Comparison of ENCODE assay signal across 9 mouse cellular contexts in genomic region chr4:126296617-126297101, GRCm38 (mm10). TPM values are rescaled to one million over a fixed set of nuclear protein-coding genes. Genes with fewer than 3 reads are reported as not detected.
A peak's percentile ranks its signal among the peaks of the same experiment; 100 is the strongest.
DNase-seq lines count a peak whose midpoint lies in the region; ATAC-seq and TF ChIP-seq lines count a peak whose summit lies in the region.
"Had no signal": no experiment of that assay in that cellular context is flagged by ENCODE, and none has a peak within 500 bp of the region (broad histone marks: within the 10 kb centered on the region; RNA-seq: fewer than 3 reads in every experiment).

No protein-coding gene starts in this region.

- no peaks in the 10 kb centered on the region for H3K9me3 ChIP-seq in embryonic facial prominence, embryonic 10.5 days
- H3K9me3 ChIP-seq in heart, embryonic 10.5 days, result no peaks in the 10 kb centered on the region
- no peaks in the 10 kb centered on the region for H3K9me3 ChIP-seq in lung, embryonic 15.5 days

- peak overlapping the region; percentile 70 for H3K4me2 ChIP-seq in lung, embryonic 15.5 days

- 0 out of 2 replicates have a peak, but pooled peaks cover 5% of the 10 kb centered on the region for H3K36me3 ChIP-seq in embryonic facial prominence, embryonic 10.5 days (replicated peaks)
- H3K36me3 ChIP-seq in heart, embryonic 10.5 days, result no peaks in the 10 kb centered on the region
- no peaks in the 10 kb centered on the region for H3K36me3 ChIP-seq in kidney, adult 2 months (ENCODE audit: control insufficient read depth, insufficient read depth, low read length)
- no peaks in the 10 kb centered on the region for H3K36me3 ChIP-seq in lung, embryonic 15.5 days

- peak overlapping the region; percentile 54 for H3K4me3 ChIP-seq in embryonic facial prominence, embryonic 10.5 days
- H3K4me3 ChIP-seq in heart, embryonic 10.5 days, result peak overlapping the region; percentile 49
- H3K4me3 ChIP-seq in kidney, adult 2 months (ENCODE audit: insufficient read depth, low read depth, low read length), result peak overlapping the region; percentile 20
- H3K4me3 ChIP-seq in lung, embryonic 15.5 days, result peak overlapping the region; percentile 35

- peak; percentile 24; the same call in 1 of the 2 replicates for ATAC-seq in lung, embryonic 15.5 days (ENCODE audit: borderline replicate concordance, extremely low read depth, low FRiP score, low TSS enrichment)

- H3K27me3 ChIP-seq in embryonic facial prominence, embryonic 10.5 days (replicated peaks; ENCODE audit: low read depth, poor library complexity, severe bottlenecking), result peaks cover 76% of the 10 kb centered on the region
- H3K27me3 ChIP-seq in heart, embryonic 10.5 days (ENCODE audit: insufficient read depth, poor library complexity, severe bottlenecking), result peaks cover 85% of the 10 kb centered on the region
- H3K27me3 ChIP-seq in kidney, adult 2 months (replicated peaks; ENCODE audit: control insufficient read depth, insufficient read depth, low read length), result no peaks in the 10 kb centered on the region
- H3K27me3 ChIP-seq in lung, embryonic 15.5 days, result peaks cover 54% of the 10 kb centered on the region

- no peak for TF ChIP-seq POLR2A in kidney, adult 2 months (IDR thresholded peaks at IDR 0.05; ENCODE audit: low read depth, low read length)

- DNase-seq in urinary bladder, adult 18-20 months (ENCODE audit: low spot score in 2 of 2), result peak; percentile 52 to 61
- no peak for DNase-seq in urinary bladder, postnatal 10 days (ENCODE audit: low spot score)
- peak; percentile 81 for DNase-seq in embryonic facial prominence, embryonic 10.5 days (ENCODE audit: low spot score)
- no peak for DNase-seq in heart, embryonic 10.5 days (ENCODE audit: low spot score)
- DNase-seq in kidney, adult 2 months, result peak; percentile 72
- DNase-seq in ovary, postnatal 14 days (ENCODE audit: low spot score), result peak; percentile 52
- DNase-seq in layer of hippocampus, postnatal 36 days, result no peak

- peak overlapping the region; percentile 35 for H3K9ac ChIP-seq in lung, embryonic 15.5 days

- no peak for TF ChIP-seq CTCF in kidney, adult 2 months (conservative IDR thresholded peaks at IDR 0.05; ENCODE audit: insufficient read depth, insufficient read length, low read depth, low read length)

- H3K4me1 ChIP-seq in embryonic facial prominence, embryonic 10.5 days, result peaks cover 49% of the 10 kb centered on the region
- peaks cover 34% of the 10 kb centered on the region for H3K4me1 ChIP-seq in heart, embryonic 10.5 days
- no peaks in the 10 kb centered on the region; the same call in 1 of the 2 replicates for H3K4me1 ChIP-seq in kidney, adult 2 months (ENCODE audit: control insufficient read depth, insufficient read depth, low read length)
- H3K4me1 ChIP-seq in lung, embryonic 15.5 days, result peaks cover 26% of the 10 kb centered on the region

- WGBS in embryonic facial prominence, embryonic 10.5 days, result 1% methylated on average over 34 of the region's 34 CpGs
- under 1% methylated on average over 34 of the region's 34 CpGs for WGBS in heart, embryonic 10.5 days
- 2% methylated on average over 34 of the region's 34 CpGs for WGBS in kidney, adult 2 months
- 2% methylated on average over 34 of the region's 34 CpGs for WGBS in lung, embryonic 15.5 days

- H3K27ac ChIP-seq in embryonic facial prominence, embryonic 10.5 days (replicated peaks), result peak overlapping the region; percentile 81
- H3K27ac ChIP-seq in heart, embryonic 10.5 days, result peak overlapping the region; percentile 53; the same call in 1 of the 2 replicates
- no peak overlapping the region for H3K27ac ChIP-seq in kidney, adult 2 months (ENCODE audit: insufficient read depth, low read depth, low read length)
- peak overlapping the region; percentile 68 for H3K27ac ChIP-seq in lung, embryonic 15.5 days

RNA-seq across cellular contexts. Expression of gene Col8a2, which starts 10.1 kb away (rescaled TPM):
- 7.3 and 11.2 TPM in 2 replicates for polyA plus RNA-seq in embryonic facial prominence, embryonic 10.5 days (2016; fragmentation: Nextera tagmentation; extraction: Ambion mirVana)
- polyA plus RNA-seq in heart, embryonic 10.5 days (2016; fragmentation: Nextera tagmentation; extraction: Ambion mirVana), result 3.3 and 3.7 TPM in 2 replicates
- 0.27 and 0.31 TPM in 2 replicates for polyA plus RNA-seq in kidney, adult 2 months (2012; rRNA removed)
- polyA plus RNA-seq in lung, embryonic 15.5 days (2015; fragmentation: Nextera tagmentation; extraction: Ambion mirVana), result 5.4 and 5.8 TPM in 2 replicates
- 1 to 10 TPM in 1 of 2 experiments, under 1 TPM in 1; 0.60 to 1.3 TPM for total RNA-seq in layer of hippocampus, postnatal 36 days (2021)
- total RNA-seq: neutrophil, adult 5-6 weeks had no signal

RNA-seq across cellular contexts. Expression of gene Adprhl2, which starts 24.8 kb away (rescaled TPM):
- 92.3 and 93.2 TPM in 2 replicates for polyA plus RNA-seq in embryonic facial prominence, embryonic 10.5 days (2016; fragmentation: Nextera tagmentation; extraction: Ambion mirVana)
- 53.1 and 68.9 TPM in 2 replicates for polyA plus RNA-seq in heart, embryonic 10.5 days (2016; fragmentation: Nextera tagmentation; extraction: Ambion mirVana)
- polyA plus RNA-seq in kidney, adult 2 months (2012; rRNA removed), result 36.0 and 43.0 TPM in 2 replicates
- polyA plus RNA-seq in lung, embryonic 15.5 days (2015; fragmentation: Nextera tagmentation; extraction: Ambion mirVana), result 68.6 TPM in 2 replicates
- total RNA-seq in layer of hippocampus, postnatal 36 days (2021), result 10 to 100 TPM; 29.3 to 30.3 TPM

RNA-seq across cellular contexts. Expression of gene Tekt2, which starts 28.8 kb away (rescaled TPM):
- 1.4 TPM in 2 replicates for polyA plus RNA-seq in embryonic facial prominence, embryonic 10.5 days (2016; fragmentation: Nextera tagmentation; extraction: Ambion mirVana)
- polyA plus RNA-seq in heart, embryonic 10.5 days (2016; fragmentation: Nextera tagmentation; extraction: Ambion mirVana), result 0.47 and 0.62 TPM in 2 replicates
- 1.1 and 2.0 TPM in 2 replicates for polyA plus RNA-seq in kidney, adult 2 months (2012; rRNA removed)
- polyA plus RNA-seq in lung, embryonic 15.5 days (2015; fragmentation: Nextera tagmentation; extraction: Ambion mirVana), result 5.3 and 6.2 TPM in 2 replicates
- total RNA-seq in layer of hippocampus, postnatal 36 days (2021), result 1 to 10 TPM; 1.8 to 2.1 TPM
- total RNA-seq: neutrophil, adult 5-6 weeks had no signal

RNA-seq across cellular contexts. Expression of gene Trappc3, which starts 34.5 kb away (rescaled TPM):
- 91.8 and 92.3 TPM in 2 replicates for polyA plus RNA-seq in embryonic facial prominence, embryonic 10.5 days (2016; fragmentation: Nextera tagmentation; extraction: Ambion mirVana)
- 74.9 and 86.4 TPM in 2 replicates for polyA plus RNA-seq in heart, embryonic 10.5 days (2016; fragmentation: Nextera tagmentation; extraction: Ambion mirVana)
- polyA plus RNA-seq in kidney, adult 2 months (2012; rRNA removed), result 57.7 and 75.5 TPM in 2 replicates
- polyA plus RNA-seq in lung, embryonic 15.5 days (2015; fragmentation: Nextera tagmentation; extraction: Ambion mirVana), result 106 and 108 TPM in 2 replicates
- 10 to 100 TPM; 77.9 to 83.3 TPM for total RNA-seq in layer of hippocampus, postnatal 36 days (2021)

RNA-seq across cellular contexts. Expression of gene Map7d1, which starts 40.5 kb away (rescaled TPM):
- polyA plus RNA-seq in embryonic facial prominence, embryonic 10.5 days (2016; fragmentation: Nextera tagmentation; extraction: Ambion mirVana), result 60.9 and 62.9 TPM in 2 replicates
- polyA plus RNA-seq in heart, embryonic 10.5 days (2016; fragmentation: Nextera tagmentation; extraction: Ambion mirVana), result 49.1 and 74.8 TPM in 2 replicates
- polyA plus RNA-seq in kidney, adult 2 months (2012; rRNA removed), result 28.3 and 30.3 TPM in 2 replicates
- 40.8 and 45.3 TPM in 2 replicates for polyA plus RNA-seq in lung, embryonic 15.5 days (2015; fragmentation: Nextera tagmentation; extraction: Ambion mirVana)
- total RNA-seq in layer of hippocampus, postnatal 36 days (2021), result 100 to 1,000 TPM; 245 to 249 TPM

Comparison
In these comparisons a context has a peak if more than half of its experiments do, and no peak if none do; other contexts are left out.
1. DNase-seq: peak in urinary bladder, adult 18-20 months (2 of 2), embryonic facial prominence, embryonic 10.5 days (single experiment), kidney, adult 2 months (single experiment) and ovary, postnatal 14 days (single experiment); none in urinary bladder, postnatal 10 days (single experiment), heart, embryonic 10.5 days (single experiment) and layer of hippocampus, postnatal 36 days (0 of 2).
2. Peak in every context shown above with its lines, with median percentiles within 50 percentile points of each other: H3K4me3 ChIP-seq.